Mouse (Mus musculus) liver, embryonic 14.5 days (tissue): ENCODE results near the gene Pea15a. TPM values are rescaled to one million over a fixed set of nuclear protein-coding genes. Genes with fewer than 3 reads are reported as not detected.

ENCODE experiments used
- ATAC-seq: fragments of 200-750 bp; cut with Nextera tagmentation; 2 replicates; pipeline ENCODE4 v1.8.0; 2017; ENCODE audit warnings: moderate number of reproducible peaks, mild to moderate bottlenecking, moderate library complexity; ENCODE audit not compliant: insufficient read depth
- DNase-seq, 3 experiments: peaks; one replicate each; pipeline ENCODE4 v3.0.0-alpha.2; 2012 to 2013; ENCODE audit warnings: low read depth in 3 of 3, low spot score in 3 of 3
- H3K27ac ChIP-seq: fragments of 300-500 bp; sonication (generic); 2 replicates; pipeline ENCODE4 v1.5.1; 2014; ENCODE audit warnings: moderate library complexity, mild to moderate bottlenecking, control low read depth, inconsistent platforms
- H3K27me3 ChIP-seq: fragments of 300-500 bp; sonication (generic); 2 replicates; pipeline ENCODE4 v1.6.1; 2014; ENCODE audit warnings: mild to moderate bottlenecking, low read length, moderate library complexity; ENCODE audit not compliant: control insufficient read depth, insufficient read depth
- H3K36me3 ChIP-seq: fragments of 300-500 bp; sonication (generic); replicated peaks from 2 replicates; pipeline ENCODE4 v1.6.1; 2014; ENCODE audit warnings: low read depth; ENCODE audit not compliant: control insufficient read depth, insufficient read depth
- H3K4me1 ChIP-seq, 2 experiments: fragments of 200-500 bp in 1 of 2; fragments of 300-500 bp in 1 of 2; sonication (generic) in 1 of 2; replicated peaks; 2 replicates each; pipeline ENCODE4 v1.6.1; 2012 to 2014; ENCODE audit warnings: antibody characterized with exemption in 1 of 2, inconsistent platforms in 1 of 2, low read length in 1 of 2; ENCODE audit not compliant: control insufficient read depth in 2 of 2, insufficient read depth in 2 of 2
- H3K4me2 ChIP-seq: fragments of 300-500 bp; sonication (generic); 2 replicates; pipeline ENCODE4 v1.6.1; 2014; ENCODE audit warnings: low read depth, mild to moderate bottlenecking, control low read depth, moderate library complexity
- H3K4me3 ChIP-seq, 2 experiments: fragments of 200-500 bp in 1 of 2; fragments of 300-500 bp in 1 of 2; sonication (generic) in 1 of 2; 2 replicates each; pipeline ENCODE4 v1.5.1; 2012 to 2014; ENCODE audit warnings: low read depth in 2 of 2, low read length in 2 of 2, mild to moderate bottlenecking in 2 of 2, control low read depth in 1 of 2, inconsistent platforms in 1 of 2, moderate library complexity in 1 of 2; ENCODE audit not compliant: insufficient read depth in 1 of 2
- H3K9ac ChIP-seq: fragments of 300-500 bp; sonication (generic); replicated peaks from 2 replicates; pipeline ENCODE4 v1.6.1; 2014; ENCODE audit warnings: mild to moderate bottlenecking, control low read depth, moderate library complexity
- H3K9me3 ChIP-seq: fragments of 300-500 bp; sonication (generic); 2 replicates; pipeline ENCODE4 v1.6.1; 2016; ENCODE audit warnings: low read length, mixed read lengths; ENCODE audit not compliant: control insufficient read depth
- CTCF ChIP-seq: IDR thresholded peaks from 2 replicates; pipeline ENCODE4 v1.5.1; 2016; ENCODE audit warnings: antibody characterized with exemption, low read depth, control low read depth
- EP300 ChIP-seq: IDR thresholded peaks from 2 replicates; pipeline ENCODE4 v1.6.1; 2016; ENCODE audit warnings: antibody characterized with exemption, low read depth
- WGBS: fragments of 180-500 bp; shearing (Covaris S2); extraction: QIAGEN DNeasy Blood & Tissue Kit; methylation state at CpG from one replicate; pipeline ENCODE4 v1.1.7; 2014; ENCODE audit not compliant: insufficient replicate concordance; 5-methylcytosine and 5-hydroxymethylcytosine counted together
- polyA plus RNA-seq, 2 experiments: library from polyadenylated mRNA; depleted of rRNA in 1 of 2; stranded (reverse) in 1 of 2; unstranded in 1 of 2; fragments of >200 nt; fragmentation: Nextera tagmentation in 1 of 2; extraction: Ambion mirVana in 1 of 2; gene quantifications; 2 replicates each; pipeline versions ENCODE4 v1.2.1 to v1.2.3; 2012 to 2014

Gene Pea15a
- polyA plus RNA-seq, 2 experiments: 11.1 to 14.4 TPM

GRCm38 (mm10) chr1:172220414-172220813 is 13.8 kb upstream of the Pea15a start:
- Histone ChIP-seq H3K9me3 (no peaks in the 10 kb centered on the region), H3K4me2 (no peak overlapping the region), H3K27me3 (no peaks in the 10 kb centered on the region), H3K4me1 (peaks cover 0 to 3% of the 10 kb centered on the region in 2 experiments; a peak in 2 of 4 replicates), H3K9ac (no peak overlapping the region), H3K27ac (no peak overlapping the region), H3K4me3 (no peak overlapping the region), H3K36me3 (no peaks in the 10 kb centered on the region)
- TF ChIP-seq CTCF: no peak
- TF ChIP-seq EP300: no peak
- ATAC-seq (no peak), DNase-seq (no peak)
- WGBS: 55% methylated on average over 10 of the region's 10 CpGs

DNA sequence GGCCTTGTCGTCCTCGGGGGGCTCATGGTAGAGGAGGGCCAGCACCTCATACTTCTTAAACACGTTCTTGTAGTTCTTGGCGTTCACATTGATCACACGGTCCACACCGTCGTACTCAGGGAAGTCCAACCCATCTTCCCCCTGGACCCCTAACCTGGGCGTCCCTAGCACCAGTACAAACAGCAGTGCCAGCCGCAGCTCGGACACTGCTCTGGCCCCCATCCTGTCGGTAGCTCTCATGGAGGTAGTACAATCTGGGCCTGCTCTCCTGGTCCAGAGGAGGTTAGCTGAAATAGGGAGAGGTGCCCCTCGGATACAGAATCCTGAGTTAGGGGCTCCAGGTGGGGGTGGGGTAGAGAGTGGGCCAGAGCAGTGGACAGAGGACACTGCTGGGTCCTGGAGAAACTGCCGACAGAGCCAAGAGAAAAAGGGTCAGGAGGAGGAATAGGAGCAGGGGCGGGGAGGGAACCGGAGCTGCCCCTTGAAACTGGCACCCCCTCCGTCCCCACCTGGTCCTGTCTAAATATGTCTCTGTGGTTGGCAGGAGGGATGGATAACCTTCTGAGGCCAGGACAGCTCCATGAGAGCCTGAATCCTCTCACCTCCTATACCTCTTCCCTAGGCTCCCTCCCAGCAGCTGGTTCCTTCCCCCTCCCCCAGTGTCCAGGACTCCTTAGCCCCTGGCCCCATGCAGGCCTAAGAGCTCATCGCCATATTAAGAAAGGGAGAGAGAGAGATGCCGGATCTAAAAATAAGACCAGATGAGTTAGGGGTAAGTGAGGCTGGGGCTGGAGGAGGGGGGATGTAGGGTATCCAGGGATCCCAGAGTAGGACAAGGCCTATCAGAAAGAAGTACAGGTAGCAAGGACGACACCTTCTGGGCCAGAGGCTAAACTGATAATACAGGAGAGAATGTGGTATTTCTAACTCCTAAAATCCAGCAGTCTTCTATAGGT is 13.1 kb upstream of the Pea15a start, which contains the start of gene Casq1:
Gene Casq1, minus strand, starts transcription at position 418 of the 956 bp plus-strand sequence.
- DNase-seq (no peak), ATAC-seq (no peak)
- Histone ChIP-seq H3K4me1 (peaks cover 0 to 3% of the 10 kb centered on the region in 2 experiments; a peak in 2 of 4 replicates), H3K27ac (no peak within 1 kb of the TSS), H3K27me3 (no peaks in the 10 kb centered on the region), H3K4me3 (no peak within 1 kb of the TSS), H3K9ac (no peak within 1 kb of the TSS), H3K36me3 (no peaks in the 10 kb centered on the region), H3K4me2 (no peak within 1 kb of the TSS), H3K9me3 (no peaks in the 10 kb centered on the region)
- WGBS: 77% methylated on average over 19 of the region's 19 CpGs
- no peak for TF ChIP-seq EP300
- TF ChIP-seq CTCF: no peak

GRCm38 (mm10) chr1:172218164-172218910 is 11.7 kb upstream of the Pea15a start:
- DNase-seq (no peak), ATAC-seq (no peak)
- WGBS: 65% methylated on average over 15 of the region's 15 CpGs
- Histone ChIP-seq H3K27ac (no peak overlapping the region), H3K4me2 (no peak overlapping the region), H3K36me3 (no peaks in the 10 kb centered on the region), H3K9ac (no peak overlapping the region), H3K4me1 (peaks cover 0 to 3% of the 10 kb centered on the region in 2 experiments; a peak in 2 of 4 replicates), H3K27me3 (no peaks in the 10 kb centered on the region), H3K4me3 (no peak overlapping the region), H3K9me3 (no peaks in the 10 kb centered on the region)
- TF ChIP-seq CTCF: no peak
- TF ChIP-seq EP300: no peak

DNA sequence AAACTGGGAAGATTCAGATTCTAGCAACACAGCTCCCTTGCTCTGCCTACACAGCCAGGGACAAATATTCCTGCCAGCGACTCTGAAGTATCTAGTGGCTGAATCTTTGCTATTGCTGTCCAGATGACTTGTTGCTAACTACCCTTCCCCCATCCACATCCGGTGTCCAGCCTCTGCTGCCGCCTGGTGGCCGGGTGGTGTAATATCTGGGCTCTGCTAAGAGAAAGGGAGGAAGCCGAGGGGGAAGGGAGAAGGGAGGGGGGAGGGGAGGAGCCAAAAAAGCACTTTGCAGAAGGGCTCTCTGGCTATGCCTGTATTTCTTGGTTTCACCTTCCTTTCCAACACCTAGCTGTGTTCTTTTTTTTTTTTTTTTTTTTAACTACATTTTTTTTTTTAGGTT is 10.5 kb upstream of the Pea15a start:
- peak; percentile 72 for ATAC-seq
- peak; percentile 60 to 75 (median 67) for DNase-seq

More for the DNA sequence above, 10.5 kb upstream of the Pea15a start:
- no peaks in the 10 kb centered on the region for H3K27me3 ChIP-seq
- H3K4me3 ChIP-seq: peak overlapping the region in 1 of 2 experiments; percentile 24; a peak in 1 of 4 replicates
- peak overlapping the region; percentile 39 for H3K4me2 ChIP-seq
- TF ChIP-seq CTCF: peak; percentile 97
- TF ChIP-seq EP300: peak; percentile 17; the same call in 1 of the 2 replicates
- no peaks in the 10 kb centered on the region for H3K9me3 ChIP-seq
- H3K4me1 ChIP-seq: peaks cover 0 to 3% of the 10 kb centered on the region in 2 experiments; a peak in 2 of 4 replicates
- no peaks in the 10 kb centered on the region for H3K36me3 ChIP-seq
- no peak overlapping the region for H3K27ac ChIP-seq
- no peak overlapping the region; the same call in 1 of the 2 replicates for H3K9ac ChIP-seq
- WGBS: 0% methylated on average over 5 of the region's 5 CpGs
